Mouse (Mus musculus): ENCODE measurements around the gene Pde4c. TPM values are rescaled to one million over a fixed set of nuclear protein-coding genes. Genes with fewer than 3 reads are reported as not detected.

The Pde4c gene
- total RNA-seq, 1 experiment: 1.6 TPM

DNA sequence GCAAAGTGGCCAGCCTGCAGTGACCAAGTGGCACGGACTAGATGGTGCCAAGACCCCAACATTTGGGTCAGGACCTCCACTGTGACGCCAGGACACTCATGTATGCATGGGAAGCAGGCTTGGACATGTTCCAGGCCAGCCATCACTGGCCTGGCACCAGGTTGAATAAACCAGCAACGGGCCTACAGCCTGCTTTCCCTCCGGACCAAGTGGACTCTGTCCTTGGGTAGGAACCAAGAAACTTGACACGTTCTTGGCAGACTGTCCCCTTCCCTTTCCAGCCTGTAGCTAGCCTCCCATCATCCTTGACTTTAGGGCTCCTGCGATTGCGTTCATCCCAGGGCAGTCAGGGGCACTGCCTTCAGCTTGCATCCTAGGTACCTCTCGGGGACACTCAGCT is 35.9 kb upstream of the Pde4c start:
- Histone ChIP-seq H3K4me3 (ENCODE audit: insufficient read depth in 1 of 2, low read depth in 1 of 2, low read length in 2 of 2, poor library complexity in 1 of 2, severe bottlenecking in 1 of 2) (no peak overlapping the region), H3K36me3 (ENCODE audit: control insufficient read depth, insufficient read depth, low read length, poor library complexity, severe bottlenecking) (no peaks in the 10 kb centered on the region), H3K27ac (ENCODE audit: insufficient read depth, low read depth, low read length, poor library complexity, severe bottlenecking) (no peak overlapping the region), H3K9ac (ENCODE audit: insufficient read depth, low read depth, low read length, poor library complexity, severe bottlenecking) (no peak overlapping the region), H3K4me1 (ENCODE audit: control insufficient read depth in 2 of 2, insufficient read depth in 2 of 2, low read length in 2 of 2, poor library complexity in 1 of 2) (peaks cover 6 to 9% of the 10 kb centered on the region in 2 experiments; a peak in 3 of 4 replicates), H3K9me3 (ENCODE audit: control insufficient read depth, insufficient read depth, low read depth, low read length) (no peaks in the 10 kb centered on the region)
- TF ChIP-seq CHD2 (IDR thresholded peaks at IDR 0.05; ENCODE audit: low read depth, low read length): no peak
- DNase-seq (ENCODE audit: low read depth, low spot score): no peak
- in situ Hi-C loops (cut with MboI; ENCODE audit: low sequenced_read_pairs in 2 of 2, unreplicated experiment in 2 of 2): no loop called here

DNA sequence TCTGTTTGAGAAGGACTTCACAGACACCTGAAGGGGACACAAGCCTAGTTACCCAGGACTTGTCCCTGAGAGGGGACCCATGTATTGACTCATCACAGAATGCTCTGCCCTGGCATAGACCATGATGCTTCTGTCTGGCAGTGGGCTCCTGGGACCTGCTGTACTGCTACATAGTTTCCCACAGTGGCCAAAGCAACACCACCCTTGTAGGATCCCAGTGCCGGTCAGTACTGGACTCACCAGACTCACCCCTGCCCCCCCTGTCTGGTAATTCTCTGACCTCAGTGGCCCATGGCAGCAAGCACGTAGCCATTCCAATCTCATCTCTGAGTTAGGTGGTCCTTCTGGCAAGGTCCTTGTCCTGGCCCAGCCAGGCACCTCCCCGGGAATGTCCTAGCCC is 35.4 kb upstream of the Pde4c start:
- no peak overlapping the region for H3K27ac ChIP-seq (ENCODE audit: insufficient read depth, low read depth, low read length, poor library complexity, severe bottlenecking)
- TF ChIP-seq HCFC1 (IDR thresholded peaks at IDR 0.05; ENCODE audit: borderline replicate concordance, insufficient read depth, low read length): no peak
- no peak for TF ChIP-seq ZNF384 (IDR thresholded peaks at IDR 0.05; ENCODE audit: low read depth, low read length)
- no peak for TF ChIP-seq CHD2 (IDR thresholded peaks at IDR 0.05; ENCODE audit: low read depth, low read length)
- TF ChIP-seq MAFK (IDR thresholded peaks at IDR 0.05; ENCODE audit: insufficient read depth, low read depth, low read length): no peak
- TF ChIP-seq ZC3H11A (IDR thresholded peaks at IDR 0.05; ENCODE audit: borderline replicate concordance, low read depth, low read length): no peak
- H3K9me3 ChIP-seq (ENCODE audit: control insufficient read depth, insufficient read depth, low read depth, low read length): no peaks in the 10 kb centered on the region
- in situ Hi-C loops (cut with MboI; ENCODE audit: low sequenced_read_pairs in 2 of 2, unreplicated experiment in 2 of 2): no loop called here
- H3K4me3 ChIP-seq (ENCODE audit: insufficient read depth in 1 of 2, low read depth in 1 of 2, low read length in 2 of 2, poor library complexity in 1 of 2, severe bottlenecking in 1 of 2): no peak overlapping the region
- no peak overlapping the region for H3K9ac ChIP-seq (ENCODE audit: insufficient read depth, low read depth, low read length, poor library complexity, severe bottlenecking)
- H3K4me1 ChIP-seq (ENCODE audit: control insufficient read depth in 2 of 2, insufficient read depth in 2 of 2, low read length in 2 of 2, poor library complexity in 1 of 2): peaks cover 6 to 10% of the 10 kb centered on the region in 2 experiments; a peak in 3 of 4 replicates
- no peak for DNase-seq (ENCODE audit: low read depth, low spot score)
- H3K36me3 ChIP-seq (ENCODE audit: control insufficient read depth, insufficient read depth, low read length, poor library complexity, severe bottlenecking): no peaks in the 10 kb centered on the region

DNA sequence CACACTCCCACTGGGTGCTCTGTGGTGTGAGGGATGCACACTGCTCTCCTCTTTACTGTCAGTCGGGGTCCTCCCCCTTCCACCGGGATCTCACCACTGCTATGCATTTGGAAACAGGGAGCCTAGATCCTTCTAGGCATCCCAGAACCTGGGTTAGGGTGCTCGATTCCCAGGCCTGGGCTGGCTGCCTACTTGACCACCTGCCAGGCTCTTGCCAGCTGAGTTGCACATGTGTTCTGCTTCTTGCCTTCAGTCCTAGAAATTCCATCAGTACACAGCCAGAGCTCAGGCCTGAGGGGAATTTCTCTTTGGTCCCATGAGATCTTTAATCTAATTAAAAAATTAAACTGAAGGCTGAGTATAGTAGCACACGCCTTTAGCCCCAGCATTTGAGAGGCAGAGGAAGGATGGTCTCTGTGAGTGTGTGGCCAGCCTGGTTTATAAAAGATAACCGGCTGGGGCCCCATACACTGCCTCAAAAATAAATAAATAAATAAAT is 33.6 kb upstream of the Pde4c start:
- Histone ChIP-seq H3K9ac (ENCODE audit: insufficient read depth, low read depth, low read length, poor library complexity, severe bottlenecking) (no peak overlapping the region; the same call in 1 of the 2 replicates), H3K4me1 (ENCODE audit: control insufficient read depth in 2 of 2, insufficient read depth in 2 of 2, low read length in 2 of 2, poor library complexity in 1 of 2) (peaks cover 6 to 20% of the 10 kb centered on the region in 2 experiments; a peak in 3 of 4 replicates), H3K4me3 (ENCODE audit: insufficient read depth in 1 of 2, low read depth in 1 of 2, low read length in 2 of 2, poor library complexity in 1 of 2, severe bottlenecking in 1 of 2) (no peak overlapping the region), H3K9me3 (ENCODE audit: control insufficient read depth, insufficient read depth, low read depth, low read length) (no peaks in the 10 kb centered on the region), H3K27ac (ENCODE audit: insufficient read depth, low read depth, low read length, poor library complexity, severe bottlenecking) (no peak overlapping the region), H3K36me3 (ENCODE audit: control insufficient read depth, insufficient read depth, low read length, poor library complexity, severe bottlenecking) (no peaks in the 10 kb centered on the region)
- TF ChIP-seq ZNF384 (IDR thresholded peaks at IDR 0.05; ENCODE audit: low read depth, low read length) (no peak), HCFC1 (IDR thresholded peaks at IDR 0.05; ENCODE audit: borderline replicate concordance, insufficient read depth, low read length) (no peak), CHD2 (IDR thresholded peaks at IDR 0.05; ENCODE audit: low read depth, low read length) (no peak), ZC3H11A (IDR thresholded peaks at IDR 0.05; ENCODE audit: borderline replicate concordance, low read depth, low read length) (no peak), MAFK (IDR thresholded peaks at IDR 0.05; ENCODE audit: insufficient read depth, low read depth, low read length) (no peak)
- DNase-seq (ENCODE audit: low read depth, low spot score): no peak
- in situ Hi-C loops (cut with MboI; ENCODE audit: low sequenced_read_pairs in 2 of 2, unreplicated experiment in 2 of 2): no loop called here

DNA sequence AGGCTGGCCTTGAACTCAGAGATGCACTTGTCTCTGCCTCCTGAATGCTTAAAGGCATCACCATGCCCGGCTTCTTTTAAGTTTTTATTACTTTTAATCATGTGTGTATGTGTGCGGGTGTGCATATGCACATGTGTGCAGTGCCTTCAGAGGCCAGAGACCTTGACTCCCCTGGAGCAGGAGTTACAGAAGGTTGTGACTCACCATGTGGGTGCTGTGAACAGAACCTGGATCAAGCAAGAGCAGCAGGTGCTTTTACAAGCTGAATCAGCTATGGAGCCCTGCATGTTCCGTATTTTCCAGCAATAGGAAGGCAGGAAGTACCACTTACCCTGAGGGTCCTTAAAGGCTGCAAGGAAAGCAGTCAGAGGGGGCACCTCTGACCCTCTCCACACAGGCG is 32.3 kb upstream of the Pde4c start:
- peak overlapping the region; percentile 50 to 66 for H3K4me3 ChIP-seq (ENCODE audit: insufficient read depth in 1 of 2, low read depth in 1 of 2, low read length in 2 of 2, poor library complexity in 1 of 2, severe bottlenecking in 1 of 2)
- peak overlapping the region; percentile 87 for H3K9ac ChIP-seq (ENCODE audit: insufficient read depth, low read depth, low read length, poor library complexity, severe bottlenecking)
- no peaks in the 10 kb centered on the region for H3K9me3 ChIP-seq (ENCODE audit: control insufficient read depth, insufficient read depth, low read depth, low read length)
- in situ Hi-C loops (cut with MboI; ENCODE audit: low sequenced_read_pairs in 2 of 2, unreplicated experiment in 2 of 2): no loop called here
- TF ChIP-seq ZC3H11A (IDR thresholded peaks at IDR 0.05; ENCODE audit: borderline replicate concordance, low read depth, low read length) (no peak), ZNF384 (IDR thresholded peaks at IDR 0.05; ENCODE audit: low read depth, low read length) (no peak), CHD2 (IDR thresholded peaks at IDR 0.05; ENCODE audit: low read depth, low read length) (no peak), HCFC1 (IDR thresholded peaks at IDR 0.05; ENCODE audit: borderline replicate concordance, insufficient read depth, low read length) (no peak), MAFK (IDR thresholded peaks at IDR 0.05; ENCODE audit: insufficient read depth, low read depth, low read length) (no peak)
- H3K4me1 ChIP-seq (ENCODE audit: control insufficient read depth in 2 of 2, insufficient read depth in 2 of 2, low read length in 2 of 2, poor library complexity in 1 of 2): peaks cover 6 to 22% of the 10 kb centered on the region in 2 experiments; a peak in 3 of 4 replicates
- no peak for DNase-seq (ENCODE audit: low read depth, low spot score)
- no peaks in the 10 kb centered on the region for H3K36me3 ChIP-seq (ENCODE audit: control insufficient read depth, insufficient read depth, low read length, poor library complexity, severe bottlenecking)
- H3K27ac ChIP-seq (ENCODE audit: insufficient read depth, low read depth, low read length, poor library complexity, severe bottlenecking): peak overlapping the region; percentile 92

DNA sequence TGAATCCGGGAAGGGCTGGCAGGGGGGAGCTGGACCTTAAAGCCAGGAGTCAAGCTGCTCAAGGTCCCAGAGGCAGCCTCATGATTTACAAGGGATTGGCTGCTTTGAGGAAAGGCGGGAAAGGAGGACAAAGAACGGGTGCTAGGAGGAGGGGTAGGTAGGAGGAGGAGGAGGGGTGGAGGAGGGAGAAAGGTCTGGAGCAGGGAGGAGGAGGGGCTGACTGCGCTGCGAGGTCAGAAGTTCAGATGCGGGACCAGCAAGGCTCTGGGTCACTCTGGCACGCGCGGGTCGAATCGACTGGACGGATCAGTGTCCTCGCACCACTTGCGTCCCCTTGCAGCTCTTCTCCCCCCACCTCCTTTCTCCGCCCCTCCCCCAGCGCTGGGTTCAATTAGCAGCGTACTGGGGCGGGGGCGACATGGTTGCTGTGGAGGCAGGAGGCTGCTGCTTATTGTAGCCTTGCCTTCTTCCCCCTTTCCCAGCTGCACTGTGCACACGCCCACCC is 31.7 kb upstream of the Pde4c start:
- peak; percentile 77 for DNase-seq (ENCODE audit: low read depth, low spot score)
- Histone ChIP-seq H3K36me3 (ENCODE audit: control insufficient read depth, insufficient read depth, low read length, poor library complexity, severe bottlenecking) (no peaks in the 10 kb centered on the region), H3K27ac (ENCODE audit: insufficient read depth, low read depth, low read length, poor library complexity, severe bottlenecking) (peak overlapping the region; percentile 92), H3K4me1 (ENCODE audit: control insufficient read depth in 2 of 2, insufficient read depth in 2 of 2, low read length in 2 of 2, poor library complexity in 1 of 2) (peaks cover 6 to 22% of the 10 kb centered on the region in 2 experiments; a peak in 3 of 4 replicates), H3K4me3 (ENCODE audit: insufficient read depth in 1 of 2, low read depth in 1 of 2, low read length in 2 of 2, poor library complexity in 1 of 2, severe bottlenecking in 1 of 2) (peak overlapping the region; percentile 50 to 66), H3K9me3 (ENCODE audit: control insufficient read depth, insufficient read depth, low read depth, low read length) (no peaks in the 10 kb centered on the region), H3K9ac (ENCODE audit: insufficient read depth, low read depth, low read length, poor library complexity, severe bottlenecking) (peak overlapping the region; percentile 87)
- TF ChIP-seq ZC3H11A (IDR thresholded peaks at IDR 0.05; ENCODE audit: borderline replicate concordance, low read depth, low read length) (no peak), MAFK (IDR thresholded peaks at IDR 0.05; ENCODE audit: insufficient read depth, low read depth, low read length) (no peak), HCFC1 (IDR thresholded peaks at IDR 0.05; ENCODE audit: borderline replicate concordance, insufficient read depth, low read length) (peak; percentile 36; the same call in 1 of the 2 replicates), CHD2 (IDR thresholded peaks at IDR 0.05; ENCODE audit: low read depth, low read length) (no peak), ZNF384 (IDR thresholded peaks at IDR 0.05; ENCODE audit: low read depth, low read length) (no peak)
- in situ Hi-C loops (cut with MboI; ENCODE audit: low sequenced_read_pairs in 2 of 2, unreplicated experiment in 2 of 2): no loop called here

Measured in ES-E14 (cell line).